Mouse (Mus musculus) stomach, postnatal 0 days (tissue): Measurements from ENCODE around the gene Cwh43.

Experiments used
- CTCF ChIP-seq: IDR thresholded peaks from 2 replicates; pipeline ENCODE4 v1.5.1; 2016; ENCODE audit warnings: antibody characterized with exemption, low read depth, mild to moderate bottlenecking, moderate library complexity
- EP300 ChIP-seq: optimal IDR thresholded peaks from 2 replicates; pipeline ENCODE3; 2016; ENCODE audit warnings: antibody characterized with exemption

DNA sequence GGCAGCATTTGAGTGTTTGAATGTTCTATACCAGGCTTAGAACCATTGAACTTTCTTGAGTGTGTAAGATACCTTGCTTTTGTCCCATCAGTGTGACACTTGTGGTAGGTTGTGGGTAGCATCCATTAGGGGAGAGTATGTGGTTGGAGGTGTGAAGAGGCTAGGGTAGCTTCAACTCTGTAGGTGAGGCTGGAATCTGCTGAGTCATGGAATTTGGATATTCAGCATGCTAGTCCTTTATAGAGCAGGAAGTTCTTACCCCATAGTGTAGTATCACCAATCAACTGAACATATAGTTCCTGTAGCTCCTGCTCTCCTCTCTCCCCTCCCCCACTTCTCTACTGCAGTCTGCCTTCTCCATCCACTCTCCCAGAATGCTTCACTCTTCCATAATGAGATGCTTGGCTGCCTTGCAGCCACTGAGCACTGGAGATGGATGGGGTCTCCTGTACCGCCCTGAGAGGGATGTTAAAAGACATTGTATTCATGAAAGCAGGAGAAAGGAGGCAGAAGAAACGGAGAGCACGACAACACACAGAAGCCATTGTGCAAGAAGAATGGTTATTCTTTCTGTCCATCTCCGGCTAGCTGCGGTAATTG, 78.2 kb downstream of the Cwh43 start:
- no peak for TF ChIP-seq CTCF
- TF ChIP-seq EP300 = no peak
